Mouse (Mus musculus) hindbrain, embryonic 15.5 days (tissue): ENCODE measurements around the gene Mkrn2. TPM values are rescaled to one million over a fixed set of nuclear protein-coding genes. Genes with fewer than 3 reads are reported as not detected.
"Not testable (repeated sequence)": the region's sequence is repeated elsewhere in the genome, so short reads cannot be mapped to it uniquely, and the experiment has no call there.

Experiments
- ATAC-seq: fragments of 200-750 bp; cut with Nextera tagmentation; 2 replicates; pipeline ENCODE4 v1.8.0; 2017; ENCODE audit warnings: low read depth, moderate number of reproducible peaks, moderate TSS enrichment; ENCODE audit not compliant: low FRiP score
- H3K27ac ChIP-seq: fragments of 300-500 bp; sonication (generic); replicated peaks from 2 replicates; pipeline ENCODE4 v1.5.1; 2015; ENCODE audit warnings: mild to moderate bottlenecking, inconsistent platforms
- H3K27me3 ChIP-seq: fragments of 300-500 bp; sonication (generic); 2 replicates; pipeline ENCODE4 v1.6.1; 2015; ENCODE audit warnings: control low read depth, inconsistent platforms
- H3K36me3 ChIP-seq: fragments of 300-500 bp; sonication (generic); 2 replicates; pipeline ENCODE4 v1.6.1; 2015; ENCODE audit warnings: control low read depth, inconsistent platforms
- H3K4me1 ChIP-seq: fragments of 300-500 bp; sonication (generic); replicated peaks from 2 replicates; pipeline ENCODE4 v1.6.1; 2015; ENCODE audit warnings: control low read depth, inconsistent platforms
- H3K4me2 ChIP-seq: fragments of 300-500 bp; sonication (generic); 2 replicates; pipeline ENCODE4 v1.6.1; 2015; ENCODE audit warnings: moderate library complexity, mild to moderate bottlenecking, inconsistent platforms
- H3K4me3 ChIP-seq: fragments of 300-500 bp; sonication (generic); 2 replicates; pipeline ENCODE4 v1.5.1; 2015; ENCODE audit warnings: mild to moderate bottlenecking, inconsistent platforms
- H3K9ac ChIP-seq: fragments of 300-500 bp; sonication (generic); 2 replicates; pipeline ENCODE4 v1.6.1; 2015; ENCODE audit warnings: inconsistent platforms
- H3K9me3 ChIP-seq: fragments of 300-500 bp; sonication (generic); 2 replicates; pipeline ENCODE4 v1.6.1; 2016; ENCODE audit warnings: control low read depth, inconsistent platforms
- WGBS: fragments of 180-500 bp; shearing (Covaris S2); methylation state at CpG from one replicate; pipeline ENCODE4 v1.1.7; 2015; 5-methylcytosine and 5-hydroxymethylcytosine counted together
- polyA plus RNA-seq: library from polyadenylated mRNA; unstranded; fragments of >200 nt; fragmentation: Nextera tagmentation; extraction: Ambion mirVana; gene quantifications from 2 replicates; pipeline ENCODE4 v1.2.1, GENCODE M21; 2015

The Mkrn2 gene
- polyA plus RNA-seq, 1 experiment from 2014 or later: 36.7 TPM

DNA sequence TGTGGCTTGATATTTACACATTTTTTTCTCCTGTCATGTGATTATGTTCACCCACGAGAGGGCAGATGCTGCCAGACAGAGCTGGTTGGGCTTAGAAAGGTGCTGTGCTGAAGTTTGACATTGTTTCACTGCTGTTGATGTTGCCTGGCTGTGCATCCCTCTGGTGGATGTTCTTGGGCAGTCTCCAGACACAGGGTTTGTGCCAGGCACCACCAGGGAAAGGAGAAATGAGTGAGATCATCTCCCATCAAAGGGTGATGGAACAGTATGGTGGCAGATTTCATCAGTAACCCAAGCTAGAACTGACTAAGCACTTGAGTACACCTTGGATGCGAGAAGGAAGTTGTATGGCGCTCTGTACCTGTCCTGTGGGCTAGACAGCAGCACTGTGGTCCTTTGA is 14.3 kb downstream of the Mkrn2 start:
- Histone ChIP-seq H3K36me3 (peaks cover 92% of the 10 kb centered on the region), H3K27me3 (no peaks in the 10 kb centered on the region)
- 91% methylated on average over 3 of the region's 3 CpGs for WGBS

DNA sequence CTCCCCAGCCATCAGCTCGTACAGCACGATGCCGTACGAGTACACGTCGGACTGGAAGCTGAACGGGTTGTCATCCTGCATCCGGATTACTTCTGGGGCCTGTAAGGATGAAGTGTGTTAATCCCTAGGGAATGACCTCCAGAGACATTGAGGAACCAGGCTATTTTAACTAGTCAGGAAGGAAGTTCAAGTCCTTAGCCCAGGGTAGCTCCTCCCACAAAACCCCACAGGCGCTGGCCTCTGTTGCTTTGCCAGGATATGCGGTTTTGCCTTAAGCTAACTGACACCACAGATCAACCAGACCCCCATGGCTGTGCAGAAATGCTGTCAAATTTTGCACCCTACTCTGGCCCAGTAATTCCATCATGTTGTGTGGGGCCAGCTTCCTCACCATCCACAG is 18.1 kb downstream of the Mkrn2 start:
- no peaks in the 10 kb centered on the region for H3K9me3 ChIP-seq
- 0 out of 2 replicates have a peak, but pooled peaks have one; percentile 12 for ATAC-seq
- H3K27me3 ChIP-seq: no peaks in the 10 kb centered on the region
- no peaks in the 10 kb centered on the region for H3K4me1 ChIP-seq
- no peak overlapping the region for H3K4me3 ChIP-seq
- WGBS: 93% methylated on average over 10 of the region's 10 CpGs
- H3K27ac ChIP-seq: no peak overlapping the region
- peaks cover 92% of the 10 kb centered on the region for H3K36me3 ChIP-seq
- H3K9ac ChIP-seq: no peak overlapping the region
- no peak overlapping the region for H3K4me2 ChIP-seq

More for the DNA sequence above, 14.3 kb downstream of the Mkrn2 start:
- no peak for ATAC-seq
- no peak overlapping the region for H3K27ac ChIP-seq
- H3K4me1 ChIP-seq: no peaks in the 10 kb centered on the region
- H3K4me2 ChIP-seq: no peak overlapping the region
- H3K9me3 ChIP-seq: no peaks in the 10 kb centered on the region
- no peak overlapping the region for H3K9ac ChIP-seq
- H3K4me3 ChIP-seq: no peak overlapping the region

DNA sequence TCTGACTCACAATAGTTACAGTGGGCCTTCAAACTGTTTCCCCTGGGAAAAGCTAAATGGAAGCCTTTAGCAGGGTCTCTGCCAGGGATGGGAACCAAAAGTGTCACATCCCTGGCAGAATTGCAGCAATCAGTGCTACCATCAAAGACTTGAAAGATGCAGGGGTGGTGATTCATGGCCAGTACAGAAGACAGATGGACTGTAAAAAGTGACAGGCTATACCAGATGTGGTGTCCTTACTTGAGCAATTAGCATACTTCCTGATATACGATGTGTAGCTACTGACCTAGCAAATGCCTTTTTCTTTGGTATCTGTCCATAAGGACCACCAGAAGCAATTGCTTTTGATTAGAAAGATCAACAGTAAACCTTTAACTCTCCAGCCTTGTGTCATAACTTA is 19.2 kb downstream of the Mkrn2 start:
- 85% methylated on average over 1 of the region's 1 CpGs for WGBS
- no peak overlapping the region for H3K4me2 ChIP-seq
- no peak for ATAC-seq
- no peaks in the 10 kb centered on the region for H3K27me3 ChIP-seq
- H3K36me3 ChIP-seq: peaks cover 92% of the 10 kb centered on the region
- H3K4me3 ChIP-seq: no peak overlapping the region
- no peak overlapping the region for H3K27ac ChIP-seq
- no peaks in the 10 kb centered on the region for H3K4me1 ChIP-seq
- H3K9ac ChIP-seq: no peak overlapping the region
- H3K9me3 ChIP-seq: no peaks in the 10 kb centered on the region

DNA sequence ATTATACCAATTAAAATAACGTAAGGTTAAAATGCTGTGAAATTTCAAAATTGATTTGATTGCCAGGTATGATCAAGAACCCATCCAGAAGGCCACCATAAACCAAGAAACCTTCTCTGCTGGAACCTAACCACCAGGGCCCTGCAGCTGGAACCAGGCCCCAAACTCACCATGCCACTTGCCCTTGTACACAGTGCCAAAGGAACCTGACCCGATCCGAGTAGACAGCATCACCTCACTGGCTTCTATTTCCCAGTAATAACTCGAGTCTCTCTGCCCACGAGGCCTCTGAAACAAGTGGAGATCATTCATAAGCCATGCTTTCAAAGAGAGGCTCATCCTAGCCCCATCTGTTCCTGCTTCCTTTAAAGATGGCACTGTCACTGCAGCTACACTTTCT is 24.4 kb downstream of the Mkrn2 start:
- Histone ChIP-seq H3K4me1 (no peaks in the 10 kb centered on the region), H3K4me2 (no peak overlapping the region), H3K4me3 (no peak overlapping the region), H3K9ac (no peak overlapping the region), H3K36me3 (peaks cover 77% of the 10 kb centered on the region), H3K27me3 (no peaks in the 10 kb centered on the region), H3K9me3 (no peaks in the 10 kb centered on the region), H3K27ac (no peak overlapping the region)
- no peak for ATAC-seq
- 92% methylated on average over 5 of the region's 5 CpGs for WGBS

DNA sequence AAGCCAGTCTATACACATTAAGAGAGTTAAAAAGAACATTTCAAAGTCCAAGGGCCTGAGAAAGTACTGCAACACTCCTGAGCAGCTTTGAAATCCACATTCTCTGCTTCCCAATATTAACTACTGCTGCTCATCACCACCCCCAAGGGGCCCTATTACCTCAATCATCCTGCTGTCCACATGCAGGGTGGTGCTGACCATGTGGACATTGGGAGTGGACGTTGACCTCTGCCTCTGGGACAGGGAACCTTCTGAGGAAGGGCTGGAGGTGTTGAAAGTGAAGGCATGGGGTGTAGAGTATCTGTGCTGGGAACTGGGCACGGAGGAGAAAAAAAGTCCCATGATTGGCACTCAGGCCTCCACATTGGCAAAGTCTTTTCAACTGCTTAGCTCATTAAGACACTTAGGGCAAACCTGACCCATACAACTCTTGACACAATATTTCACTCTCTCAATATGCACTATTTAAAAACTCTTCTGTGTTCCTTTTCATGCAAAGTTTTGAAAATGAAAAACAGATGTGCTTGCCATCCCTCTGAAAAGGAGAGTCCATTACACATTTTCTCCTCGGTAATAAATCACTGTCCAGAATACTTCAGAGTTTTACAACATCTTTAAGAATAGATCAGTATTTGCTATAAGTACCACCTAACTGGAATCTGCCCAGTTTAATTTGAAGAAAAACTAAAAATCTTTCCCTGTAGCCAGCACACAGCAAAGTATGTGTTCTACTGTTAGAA is 29.5 kb downstream of the Mkrn2 start:
- H3K4me2 ChIP-seq: no peak overlapping the region
- peaks cover 78% of the 10 kb centered on the region for H3K36me3 ChIP-seq
- no peak for ATAC-seq
- H3K4me3 ChIP-seq: no peak overlapping the region
- H3K27ac ChIP-seq: no peak overlapping the region
- no peaks in the 10 kb centered on the region for H3K27me3 ChIP-seq
- no peak overlapping the region for H3K9ac ChIP-seq
- no peaks in the 10 kb centered on the region for H3K9me3 ChIP-seq
- WGBS: 95% methylated on average over 3 of the region's 3 CpGs
- no peaks in the 10 kb centered on the region for H3K4me1 ChIP-seq

DNA sequence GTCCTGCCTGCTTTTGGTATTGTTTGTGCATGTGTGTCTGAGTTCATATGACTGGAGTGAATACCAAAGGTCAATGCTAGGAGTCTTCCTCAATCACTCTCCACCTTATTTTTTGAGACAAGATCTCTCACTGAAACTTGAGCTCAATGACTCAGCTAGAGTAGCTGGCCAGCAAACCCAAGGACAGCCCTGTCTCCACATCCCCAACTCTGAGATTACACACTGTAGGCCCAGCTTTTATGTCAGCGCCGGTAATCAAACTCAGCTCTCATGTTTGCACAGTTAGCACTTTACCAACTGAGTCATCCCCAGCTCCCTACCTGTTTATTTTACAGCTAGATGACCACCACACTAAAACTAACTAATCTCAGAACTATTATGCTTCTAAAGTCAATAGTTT is 32.3 kb downstream of the Mkrn2 start:
- H3K27ac ChIP-seq: no peak overlapping the region
- H3K9ac ChIP-seq: no peak overlapping the region
- peaks cover 73% of the 10 kb centered on the region for H3K36me3 ChIP-seq
- no peak overlapping the region for H3K4me2 ChIP-seq
- WGBS: 98% methylated on average over 2 of the region's 2 CpGs
- H3K4me1 ChIP-seq: no peaks in the 10 kb centered on the region
- H3K9me3 ChIP-seq: no peaks in the 10 kb centered on the region
- no peak overlapping the region for H3K4me3 ChIP-seq
- no peaks in the 10 kb centered on the region for H3K27me3 ChIP-seq
- no peak for ATAC-seq

DNA sequence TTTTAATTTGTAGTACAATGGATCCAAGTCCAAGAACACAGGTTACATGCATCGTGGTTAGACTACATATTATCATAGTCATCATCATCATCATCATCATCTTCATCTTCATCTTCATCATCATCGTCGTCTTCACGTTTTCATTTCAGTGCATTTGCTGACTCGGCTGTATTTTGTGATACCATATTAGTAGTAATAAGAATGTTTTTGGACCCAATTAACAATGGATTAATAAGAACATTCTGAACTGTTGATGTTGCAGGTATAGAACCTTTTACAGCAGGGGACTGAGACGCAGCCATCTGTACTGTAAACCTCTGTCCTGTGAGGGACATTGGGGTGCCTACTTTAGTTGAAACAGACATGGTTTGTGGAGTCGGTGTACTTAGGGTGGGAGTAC is 36.5 kb downstream of the Mkrn2 start:
- peaks cover 41% of the 10 kb centered on the region for H3K36me3 ChIP-seq
- not testable (repeated sequence) for H3K27ac ChIP-seq, H3K4me2 ChIP-seq, ATAC-seq, H3K9me3 ChIP-seq, H3K4me1 ChIP-seq, H3K9ac ChIP-seq, H3K4me3 ChIP-seq, H3K27me3 ChIP-seq
- 94% methylated on average over 7 of the region's 7 CpGs for WGBS

DNA sequence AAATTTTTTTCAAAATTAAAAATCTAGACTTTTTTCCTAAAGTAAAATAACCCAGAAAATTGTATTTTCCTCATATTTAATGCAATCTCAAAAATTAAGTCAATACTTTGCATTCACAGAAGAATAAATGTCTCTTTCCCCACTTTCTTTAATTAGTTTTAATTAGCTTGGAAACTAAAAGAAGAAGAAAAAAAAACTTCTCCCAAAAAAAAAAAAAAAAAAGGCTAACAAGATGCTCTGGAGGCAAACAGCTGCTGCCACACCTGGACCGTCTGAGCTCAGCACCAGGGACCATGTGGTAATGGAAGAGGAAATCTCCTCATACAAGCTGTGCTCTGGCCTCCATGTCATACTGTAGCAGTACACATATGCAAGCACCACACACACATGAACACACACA is 41.6 kb downstream of the Mkrn2 start:
- H3K36me3 ChIP-seq: 0 out of 2 replicates have a peak, but pooled peaks cover 3% of the 10 kb centered on the region
- peaks cover 4% of the 10 kb centered on the region for H3K4me1 ChIP-seq
- H3K4me2 ChIP-seq: no peak overlapping the region
- H3K27me3 ChIP-seq: no peaks in the 10 kb centered on the region
- ATAC-seq: no peak
- no peaks in the 10 kb centered on the region for H3K9me3 ChIP-seq
- no peak overlapping the region for H3K9ac ChIP-seq
- H3K4me3 ChIP-seq: no peak overlapping the region
- WGBS: 62% methylated on average over 1 of the region's 1 CpGs
- H3K27ac ChIP-seq: no peak overlapping the region

DNA sequence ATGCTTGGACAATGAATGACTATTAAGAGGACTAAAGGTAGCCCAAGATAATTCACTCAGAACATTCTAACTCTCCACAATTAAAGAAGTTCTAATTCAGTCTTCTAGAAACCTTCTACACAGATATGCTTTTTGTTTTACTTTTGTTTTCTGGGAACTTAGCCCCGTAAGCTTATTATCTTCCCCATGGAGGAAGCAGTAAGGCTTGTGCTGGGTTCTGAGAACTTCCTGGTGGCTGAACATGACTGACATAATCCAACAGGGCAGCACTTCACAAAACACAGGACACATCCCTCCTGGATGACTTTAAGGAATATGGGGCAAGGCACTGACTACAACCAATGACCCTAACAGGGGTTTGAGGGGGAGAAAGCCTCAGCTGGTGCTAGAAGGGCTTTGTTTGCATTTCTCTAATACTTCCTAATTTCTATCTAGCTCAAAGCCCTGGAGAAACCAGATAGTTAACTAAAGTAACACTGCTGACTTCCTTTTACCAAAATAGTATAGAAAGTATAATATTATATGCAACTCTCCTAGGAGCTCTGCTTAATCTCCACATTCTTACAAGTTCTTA is 48.2 kb downstream of the Mkrn2 start:
- H3K4me2 ChIP-seq: no peak overlapping the region
- no peaks in the 10 kb centered on the region for H3K27me3 ChIP-seq
- no peaks in the 10 kb centered on the region for H3K9me3 ChIP-seq
- WGBS: 91% methylated on average over 1 of the region's 1 CpGs
- no peak overlapping the region for H3K27ac ChIP-seq
- peaks cover 34% of the 10 kb centered on the region for H3K4me1 ChIP-seq
- no peak overlapping the region for H3K4me3 ChIP-seq
- no peak for ATAC-seq
- no peaks in the 10 kb centered on the region for H3K36me3 ChIP-seq
- H3K9ac ChIP-seq: no peak overlapping the region

DNA sequence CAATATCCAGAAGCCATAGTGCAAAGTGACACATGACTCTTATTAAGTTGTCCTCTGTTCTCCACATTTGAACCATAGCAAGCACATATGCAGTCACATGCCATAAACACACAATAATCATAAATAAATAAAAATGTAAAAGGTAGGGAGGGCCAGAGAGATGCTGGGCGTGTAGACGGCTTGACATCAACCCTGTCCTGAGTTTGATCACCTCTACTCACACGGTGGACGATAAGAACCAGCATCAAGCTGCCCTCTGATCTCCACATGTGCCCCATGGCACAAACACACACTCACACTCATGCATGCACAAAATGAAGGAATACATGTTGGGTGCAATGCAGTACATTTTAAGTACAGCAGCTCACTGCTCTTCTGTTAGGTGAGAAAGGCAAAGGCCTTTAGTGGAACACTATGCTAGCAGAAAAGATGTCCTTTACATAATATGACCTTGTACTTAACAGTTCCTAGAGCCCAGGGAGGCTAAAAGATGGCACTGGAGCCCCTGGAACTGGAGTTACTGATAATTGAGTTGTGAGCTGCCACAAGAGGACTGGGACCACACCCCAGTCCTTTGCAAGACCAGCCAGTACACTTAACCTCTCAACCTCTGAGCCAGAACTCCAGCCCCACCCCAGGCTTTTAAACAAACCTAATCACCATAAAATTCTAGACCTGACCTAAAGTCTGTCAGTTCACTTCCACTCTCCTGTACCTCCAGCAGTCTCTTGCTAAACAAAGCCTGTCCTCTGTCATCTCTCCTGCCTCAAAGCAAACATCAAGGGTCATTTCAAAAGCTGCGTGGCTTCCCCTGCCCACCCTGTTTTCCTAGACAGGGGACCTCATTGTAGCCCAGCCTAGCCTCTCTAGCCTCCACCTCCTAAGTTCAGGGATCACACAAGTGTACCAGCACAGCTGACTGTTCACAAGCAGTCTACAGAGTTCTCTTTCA is 49.0 kb downstream of the Mkrn2 start:
- Histone ChIP-seq H3K9me3 (no peaks in the 10 kb centered on the region), H3K9ac (no peak overlapping the region), H3K27me3 (no peaks in the 10 kb centered on the region), H3K4me1 (peaks cover 34% of the 10 kb centered on the region), H3K4me3 (no peak overlapping the region), H3K36me3 (no peaks in the 10 kb centered on the region), H3K27ac (no peak overlapping the region), H3K4me2 (no peak overlapping the region)
- WGBS: 59% methylated on average over 5 of the region's 5 CpGs
- no peak; the same call in 1 of the 2 replicates for ATAC-seq

DNA sequence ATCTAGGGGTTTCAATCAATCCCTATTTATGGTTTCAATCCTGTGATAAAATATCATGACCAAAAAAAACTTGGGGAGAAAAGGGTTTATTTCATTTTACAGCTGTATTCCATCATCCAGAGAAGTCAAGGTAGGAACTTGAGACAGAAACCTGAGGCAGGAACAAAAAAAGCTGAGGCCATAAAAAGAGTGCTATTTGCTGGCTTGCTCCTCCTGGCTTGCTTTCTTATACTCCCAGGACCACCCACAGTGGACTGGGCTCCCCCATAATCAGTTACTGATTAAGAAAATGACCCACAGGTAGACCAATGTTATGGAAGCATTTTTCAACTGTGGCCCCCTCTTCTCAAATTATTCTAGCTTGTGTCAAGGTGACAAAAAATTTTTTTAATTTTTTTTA is 50.0 kb downstream of the Mkrn2 start:
- Histone ChIP-seq H3K4me1 (peaks cover 42% of the 10 kb centered on the region), H3K27ac (no peak overlapping the region), H3K4me3 (no peak overlapping the region), H3K9ac (no peak overlapping the region), H3K9me3 (no peaks in the 10 kb centered on the region), H3K36me3 (no peaks in the 10 kb centered on the region), H3K4me2 (no peak overlapping the region), H3K27me3 (no peaks in the 10 kb centered on the region)
- no peak for ATAC-seq

DNA sequence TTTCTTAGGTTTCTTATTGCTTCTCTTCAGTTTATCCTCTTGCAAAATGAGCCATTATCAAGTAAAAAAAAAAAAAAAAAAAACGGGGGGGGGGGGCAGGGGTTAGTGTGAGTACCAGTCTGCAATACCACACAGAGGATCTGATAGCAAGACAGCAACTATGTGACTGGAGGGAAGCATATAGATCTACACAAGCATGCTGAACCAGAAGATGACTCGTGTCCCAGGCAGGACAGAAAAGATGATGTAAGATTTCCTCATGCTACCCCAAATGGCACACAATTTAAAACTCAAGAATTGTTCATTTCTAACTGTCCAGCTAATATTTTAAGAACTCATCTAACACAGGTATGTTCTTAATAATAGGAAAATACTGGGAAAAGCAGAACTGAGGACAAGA is 52.2 kb downstream of the Mkrn2 start:
- ATAC-seq: no peak
- 63% methylated on average over 2 of the region's 2 CpGs for WGBS
- Histone ChIP-seq H3K4me1 (peaks cover 49% of the 10 kb centered on the region), H3K9ac (no peak overlapping the region), H3K27ac (no peak overlapping the region), H3K9me3 (no peaks in the 10 kb centered on the region), H3K27me3 (no peaks in the 10 kb centered on the region), H3K4me2 (no peak overlapping the region), H3K36me3 (no peaks in the 10 kb centered on the region), H3K4me3 (no peak overlapping the region)
